Mouse (Mus musculus): Measurements from ENCODE around the gene Ceacam19. TPM values are rescaled to one million over a fixed set of nuclear protein-coding genes. Genes with fewer than 3 reads are reported as not detected.

Gene Ceacam19
- polyA plus RNA-seq, 1 experiment from 2014 or later: not detected

GRCm38 (mm10) chr7:19836843-19837242 is 50.9 kb downstream of the Ceacam19 start:
- no peaks in the 10 kb centered on the region for H3K27me3 ChIP-seq (replicated peaks; ENCODE audit: control insufficient read depth, insufficient read depth, low read length)
- no peak overlapping the region for H3K9ac ChIP-seq (ENCODE audit: low read depth, low read length)
- no peaks in the 10 kb centered on the region for H3K36me3 ChIP-seq (ENCODE audit: control insufficient read depth, insufficient read depth)
- H3K4me1 ChIP-seq (replicated peaks; ENCODE audit: control insufficient read depth, insufficient read depth, low read length): 0 out of 2 replicates have a peak, but pooled peaks cover 2% of the 10 kb centered on the region
- ATAC-seq: peak; percentile 76
- no peaks in the 10 kb centered on the region for H3K9me3 ChIP-seq (ENCODE audit: control insufficient read depth)
- no peak for TF ChIP-seq CTCF (IDR thresholded peaks at IDR 0.05; ENCODE audit: low read depth)
- H3K4me2 ChIP-seq (replicated peaks; ENCODE audit: low read depth): no peak overlapping the region
- WGBS: 19% methylated on average over 3 of the region's 3 CpGs
- peak overlapping the region; percentile 87 for H3K27ac ChIP-seq (ENCODE audit: low read depth, low read length)
- H3K4me3 ChIP-seq (ENCODE audit: low read depth, low read length): no peak overlapping the region

GRCm38 (mm10) chr7:19834055-19834454 is 53.7 kb downstream of the Ceacam19 start:
- TF ChIP-seq CTCF (IDR thresholded peaks at IDR 0.05; ENCODE audit: low read depth): peak; percentile 37
- Histone ChIP-seq H3K27me3 (replicated peaks; ENCODE audit: control insufficient read depth, insufficient read depth, low read length) (no peaks in the 10 kb centered on the region), H3K27ac (ENCODE audit: low read depth, low read length) (no peak overlapping the region), H3K9me3 (ENCODE audit: control insufficient read depth) (no peaks in the 10 kb centered on the region), H3K36me3 (ENCODE audit: control insufficient read depth, insufficient read depth) (no peaks in the 10 kb centered on the region), H3K9ac (ENCODE audit: low read depth, low read length) (no peak overlapping the region), H3K4me1 (replicated peaks; ENCODE audit: control insufficient read depth, insufficient read depth, low read length) (0 out of 2 replicates have a peak, but pooled peaks cover 2% of the 10 kb centered on the region), H3K4me3 (ENCODE audit: low read depth, low read length) (no peak overlapping the region), H3K4me2 (replicated peaks; ENCODE audit: low read depth) (no peak overlapping the region)
- 73% methylated on average over 3 of the region's 3 CpGs for WGBS
- no peak for ATAC-seq

DNA sequence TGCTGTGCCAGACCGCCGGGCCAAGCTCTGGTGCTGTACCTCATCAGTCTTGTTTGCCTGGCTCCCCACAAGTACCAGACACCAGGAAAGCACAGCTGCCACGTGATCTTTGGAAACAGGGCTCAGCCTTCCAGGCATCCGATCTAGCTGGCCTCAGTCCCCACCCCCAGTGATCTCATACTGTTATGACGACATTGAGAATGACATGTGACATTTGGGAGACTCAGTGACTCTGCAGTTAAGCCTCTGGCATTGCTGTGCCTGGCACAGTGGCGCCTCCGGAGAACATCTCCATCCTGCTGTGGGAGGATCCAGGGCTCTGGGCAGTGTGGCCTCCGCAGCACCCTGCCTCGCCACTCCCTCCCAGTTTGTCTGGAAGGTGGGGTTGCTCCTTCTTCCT is 55.9 kb downstream of the Ceacam19 start:
- peak; percentile 59 for ATAC-seq
- H3K36me3 ChIP-seq (ENCODE audit: control insufficient read depth, insufficient read depth): no peaks in the 10 kb centered on the region
- 0 out of 2 replicates have a peak, but pooled peaks cover 2% of the 10 kb centered on the region for H3K4me1 ChIP-seq (replicated peaks; ENCODE audit: control insufficient read depth, insufficient read depth, low read length)
- no peak overlapping the region for H3K9ac ChIP-seq (ENCODE audit: low read depth, low read length)
- H3K27ac ChIP-seq (ENCODE audit: low read depth, low read length): peak overlapping the region; percentile 80
- 27% methylated on average over 9 of the region's 9 CpGs for WGBS
- H3K4me2 ChIP-seq (replicated peaks; ENCODE audit: low read depth): no peak overlapping the region
- no peaks in the 10 kb centered on the region for H3K9me3 ChIP-seq (ENCODE audit: control insufficient read depth)
- no peak overlapping the region for H3K4me3 ChIP-seq (ENCODE audit: low read depth, low read length)
- H3K27me3 ChIP-seq (replicated peaks; ENCODE audit: control insufficient read depth, insufficient read depth, low read length): no peaks in the 10 kb centered on the region
- no peak for TF ChIP-seq CTCF (IDR thresholded peaks at IDR 0.05; ENCODE audit: low read depth)

DNA sequence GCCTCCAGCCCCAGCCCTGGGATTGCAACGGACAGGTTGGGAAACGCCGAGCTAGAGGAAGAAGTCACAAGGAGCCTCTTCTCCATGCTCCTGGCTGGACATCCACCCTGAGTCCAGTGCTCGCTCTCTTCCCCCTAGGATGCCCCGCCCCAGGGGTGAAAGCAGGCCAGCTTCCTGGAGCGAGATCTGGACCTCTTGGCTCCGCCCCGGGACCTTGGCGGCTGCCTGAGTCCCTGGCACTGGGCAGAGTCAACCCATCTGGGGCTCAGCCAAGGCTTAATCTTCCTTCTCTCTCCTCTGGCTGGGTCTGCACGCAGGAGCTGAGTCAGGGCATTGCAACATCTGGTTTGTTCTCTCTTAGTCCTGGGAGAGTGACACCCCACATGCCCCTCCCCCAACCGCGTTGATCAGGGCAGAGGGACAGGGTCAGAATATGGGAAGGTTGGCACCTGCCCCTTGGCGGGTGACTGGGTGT is 57.0 kb downstream of the Ceacam19 start:
- Histone ChIP-seq H3K4me2 (replicated peaks; ENCODE audit: low read depth) (peak overlapping the region; percentile 28), H3K4me1 (replicated peaks; ENCODE audit: control insufficient read depth, insufficient read depth, low read length) (0 out of 2 replicates have a peak, but pooled peaks cover 2% of the 10 kb centered on the region), H3K9me3 (ENCODE audit: control insufficient read depth) (no peaks in the 10 kb centered on the region), H3K27me3 (replicated peaks; ENCODE audit: control insufficient read depth, insufficient read depth, low read length) (no peaks in the 10 kb centered on the region), H3K36me3 (ENCODE audit: control insufficient read depth, insufficient read depth) (no peaks in the 10 kb centered on the region), H3K27ac (ENCODE audit: low read depth, low read length) (peak overlapping the region; percentile 78), H3K9ac (ENCODE audit: low read depth, low read length) (no peak overlapping the region), H3K4me3 (ENCODE audit: low read depth, low read length) (peak overlapping the region; percentile 4; the same call in 1 of the 2 replicates)
- TF ChIP-seq CTCF (IDR thresholded peaks at IDR 0.05; ENCODE audit: low read depth): no peak
- peak; percentile 83 for ATAC-seq
- WGBS: 7% methylated on average over 13 of the region's 13 CpGs

DNA sequence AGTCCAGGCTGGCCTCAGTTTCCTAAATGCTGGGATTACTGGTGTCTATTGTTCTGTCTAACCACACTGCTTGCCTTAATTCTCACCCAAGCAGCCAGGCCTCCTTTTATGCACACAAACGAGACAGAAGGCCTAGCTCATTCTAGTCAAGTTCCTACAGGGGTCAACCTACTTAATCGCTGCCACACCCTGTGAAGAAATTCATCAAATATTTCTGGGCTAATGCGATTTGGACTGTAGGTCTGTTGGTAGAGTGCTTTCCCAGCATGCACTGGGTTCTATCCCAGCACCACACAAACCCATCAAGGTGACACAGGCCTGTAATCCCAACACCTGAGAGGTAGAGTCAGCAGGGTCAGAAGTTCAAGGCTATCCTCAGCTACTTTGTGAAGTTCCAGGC is 58.1 kb downstream of the Ceacam19 start:
- no peak overlapping the region for H3K4me2 ChIP-seq (replicated peaks; ENCODE audit: low read depth)
- no peak overlapping the region for H3K4me3 ChIP-seq (ENCODE audit: low read depth, low read length)
- no peaks in the 10 kb centered on the region for H3K9me3 ChIP-seq (ENCODE audit: control insufficient read depth)
- no peak for TF ChIP-seq CTCF (IDR thresholded peaks at IDR 0.05; ENCODE audit: low read depth)
- no peaks in the 10 kb centered on the region for H3K27me3 ChIP-seq (replicated peaks; ENCODE audit: control insufficient read depth, insufficient read depth, low read length)
- H3K4me1 ChIP-seq (replicated peaks; ENCODE audit: control insufficient read depth, insufficient read depth, low read length): 0 out of 2 replicates have a peak, but pooled peaks cover 2% of the 10 kb centered on the region
- no peak for ATAC-seq
- H3K27ac ChIP-seq (ENCODE audit: low read depth, low read length): no peak overlapping the region
- no peaks in the 10 kb centered on the region for H3K36me3 ChIP-seq (ENCODE audit: control insufficient read depth, insufficient read depth)
- no peak overlapping the region for H3K9ac ChIP-seq (ENCODE audit: low read depth, low read length)
- 90% methylated on average over 3 of the region's 3 CpGs for WGBS

DNA sequence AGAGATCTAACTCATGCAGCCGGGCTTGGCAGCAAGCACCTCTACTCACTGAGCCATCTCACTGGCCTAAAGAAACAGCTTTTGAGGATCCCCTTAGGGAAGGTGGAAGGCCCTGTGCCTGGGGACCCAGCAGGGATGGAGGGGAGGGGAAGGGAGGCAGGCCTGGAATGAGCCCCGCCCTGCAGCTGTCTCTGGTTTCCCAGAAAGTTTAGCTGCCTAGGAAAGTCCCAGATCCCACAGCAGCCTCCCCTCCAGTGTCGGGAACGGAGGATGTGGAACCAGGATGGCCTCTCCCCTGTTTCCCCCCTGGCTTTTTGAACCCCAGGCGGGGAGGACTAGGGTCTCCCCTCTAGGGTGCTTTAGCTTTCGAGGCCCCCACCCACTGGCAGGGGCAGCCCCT is 61.0 kb downstream of the Ceacam19 start:
- 55% methylated on average over 6 of the region's 6 CpGs for WGBS
- no peak for TF ChIP-seq CTCF (IDR thresholded peaks at IDR 0.05; ENCODE audit: low read depth)
- Histone ChIP-seq H3K27ac (ENCODE audit: low read depth, low read length) (no peak overlapping the region), H3K9me3 (ENCODE audit: control insufficient read depth) (no peaks in the 10 kb centered on the region), H3K4me2 (replicated peaks; ENCODE audit: low read depth) (no peak overlapping the region), H3K27me3 (replicated peaks; ENCODE audit: control insufficient read depth, insufficient read depth, low read length) (no peaks in the 10 kb centered on the region), H3K9ac (ENCODE audit: low read depth, low read length) (no peak overlapping the region), H3K4me1 (replicated peaks; ENCODE audit: control insufficient read depth, insufficient read depth, low read length) (peaks cover 9% of the 10 kb centered on the region; the same call in 1 of the 2 replicates), H3K36me3 (ENCODE audit: control insufficient read depth, insufficient read depth) (no peaks in the 10 kb centered on the region), H3K4me3 (ENCODE audit: low read depth, low read length) (no peak overlapping the region)
- ATAC-seq: no peak

Other genes with a start within 250 kb of the Ceacam19 start
- 66.1 and 70.6 TPM in 2 replicates for gene Clptm1, start 222.9 kb downstream of the Ceacam19 start, polyA plus RNA-seq (2015; fragmentation: Nextera tagmentation; extraction: Ambion mirVana)
- 11,285 and 12,482 TPM in 2 replicates for gene Apoc2, start 210.0 kb downstream of the Ceacam19 start, polyA plus RNA-seq (2015; fragmentation: Nextera tagmentation; extraction: Ambion mirVana)
- gene Gm44805, start 206.5 kb downstream of the Ceacam19 start, polyA plus RNA-seq (2015; fragmentation: Nextera tagmentation; extraction: Ambion mirVana): 5.6 and 13.5 TPM in 2 replicates
- 0.70 and 1.4 TPM in 2 replicates for gene Apoc4, start 206.5 kb downstream of the Ceacam19 start, polyA plus RNA-seq (2015; fragmentation: Nextera tagmentation; extraction: Ambion mirVana)
- 34.7 and 50.0 TPM in 2 replicates for gene Apoc1, start 195.3 kb downstream of the Ceacam19 start, polyA plus RNA-seq (2015; fragmentation: Nextera tagmentation; extraction: Ambion mirVana)
- gene Apoe, start 188.8 kb downstream of the Ceacam19 start, polyA plus RNA-seq (2015; fragmentation: Nextera tagmentation; extraction: Ambion mirVana): 435 and 436 TPM in 2 replicates
- gene Tomm40, start 172.5 kb downstream of the Ceacam19 start, polyA plus RNA-seq (2015; fragmentation: Nextera tagmentation; extraction: Ambion mirVana): 80.1 and 85.5 TPM in 2 replicates
- 93.1 and 94.7 TPM in 2 replicates for gene Nectin2, start 137.5 kb downstream of the Ceacam19 start, polyA plus RNA-seq (2015; fragmentation: Nextera tagmentation; extraction: Ambion mirVana)
- 36.2 and 38.0 TPM in 2 replicates for gene Bcam, start 116.9 kb downstream of the Ceacam19 start, polyA plus RNA-seq (2015; fragmentation: Nextera tagmentation; extraction: Ambion mirVana)
- 54.8 and 56.5 TPM in 2 replicates for gene Cblc, start 91.2 kb downstream of the Ceacam19 start, polyA plus RNA-seq (2015; fragmentation: Nextera tagmentation; extraction: Ambion mirVana)
- 19.0 and 23.7 TPM in 2 replicates for gene Bcl3, start 65.2 kb downstream of the Ceacam19 start, polyA plus RNA-seq (2015; fragmentation: Nextera tagmentation; extraction: Ambion mirVana)
- gene Gm19345, start 36.0 kb downstream of the Ceacam19 start, polyA plus RNA-seq (2015; fragmentation: Nextera tagmentation; extraction: Ambion mirVana): 0.16 and 0.39 TPM in 2 replicates
- gene Ceacam16, start 26.7 kb downstream of the Ceacam19 start, polyA plus RNA-seq (2015; fragmentation: Nextera tagmentation; extraction: Ambion mirVana): not detected in 2 replicates
- 8.9 and 10.7 TPM in 2 replicates for gene Pvr, start 33.2 kb upstream of the Ceacam19 start, polyA plus RNA-seq (2015; fragmentation: Nextera tagmentation; extraction: Ambion mirVana)
- 171 and 189 TPM in 2 replicates for gene Igsf23, start 62.8 kb upstream of the Ceacam19 start, polyA plus RNA-seq (2015; fragmentation: Nextera tagmentation; extraction: Ambion mirVana)
- gene Ceacam20, start 77.4 kb upstream of the Ceacam19 start, polyA plus RNA-seq (2015; fragmentation: Nextera tagmentation; extraction: Ambion mirVana): 36.1 and 39.7 TPM in 2 replicates
- gene Nlrp9b, start 103.5 kb upstream of the Ceacam19 start, polyA plus RNA-seq (2015; fragmentation: Nextera tagmentation; extraction: Ambion mirVana): 1.9 and 2.7 TPM in 2 replicates
- not detected in 2 replicates for gene Vmn1r91, start 211.7 kb upstream of the Ceacam19 start, polyA plus RNA-seq (2015; fragmentation: Nextera tagmentation; extraction: Ambion mirVana)
- not detected in 2 replicates for gene Gm16442, start 234.6 kb upstream of the Ceacam19 start, polyA plus RNA-seq (2015; fragmentation: Nextera tagmentation; extraction: Ambion mirVana)

Data from intestine, postnatal 0 days (tissue).